ENCODE assay signal across 9 mouse cellular contexts in the genomic region with DNA sequence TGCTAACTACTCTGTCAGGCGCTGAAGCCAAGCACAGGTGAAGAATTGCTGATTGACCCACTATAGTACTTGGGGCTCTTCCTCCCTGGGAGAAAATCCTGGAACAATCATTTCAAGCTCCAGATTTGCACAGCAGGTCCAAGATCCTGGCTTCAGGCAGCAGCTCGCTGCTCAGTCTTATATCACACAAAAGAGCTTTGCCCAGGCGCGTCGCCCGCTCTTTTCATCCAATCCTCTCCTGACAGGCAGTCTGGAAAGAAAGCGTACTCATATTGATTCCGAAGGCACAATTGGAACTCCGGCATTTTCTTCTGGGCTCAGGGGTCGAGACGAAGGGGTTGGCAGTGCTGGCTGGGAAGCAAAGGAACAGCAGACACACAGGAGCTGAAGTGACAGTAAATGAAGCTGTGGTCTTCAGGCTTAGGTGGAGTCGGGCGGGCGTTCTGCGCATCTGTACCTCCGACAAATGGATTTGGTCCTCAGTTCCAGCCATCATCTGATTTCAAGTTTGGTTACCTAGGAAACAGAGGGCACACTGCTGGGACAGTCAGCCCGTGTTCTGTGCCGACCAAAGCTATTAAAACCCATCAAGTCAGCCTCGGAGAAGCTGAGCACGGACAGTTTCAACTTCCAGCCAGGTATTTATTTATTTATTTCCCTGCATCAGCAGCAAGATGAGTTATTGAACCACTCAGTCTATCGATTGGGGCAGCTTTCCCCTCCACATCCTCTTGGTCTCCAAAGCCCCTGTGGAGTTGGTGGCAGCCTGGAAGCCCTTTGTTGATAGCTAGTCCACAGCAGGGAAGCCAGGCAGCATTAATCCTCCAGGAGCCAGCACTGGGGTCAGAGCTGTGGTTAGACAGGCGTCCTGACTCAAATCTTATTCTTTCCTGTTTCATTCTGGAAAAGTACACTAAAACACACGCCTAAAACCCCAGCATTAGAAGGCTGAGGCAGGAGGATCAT.
DNase-seq lines count a peak whose midpoint lies in the region; ATAC-seq lines count a peak whose summit lies in the region.
"Had no signal": no experiment of that assay in that cellular context is flagged by ENCODE, and none has a peak within 500 bp of the region (broad histone marks: within the 10 kb centered on the region; RNA-seq: fewer than 3 reads in every experiment).

No protein-coding gene starts in this region.

- no peak for ATAC-seq in megakaryocyte-erythroid progenitor cell, adult 5-6 weeks (replicated peaks; ENCODE audit: low FRiP score, low TSS enrichment, poor library complexity, severe bottlenecking)

- DNase-seq in cerebellum, postnatal 25 days = peak; percentile 48 to 53
- DNase-seq in frontal cortex, postnatal 36 days (ENCODE audit: low spot score in 2 of 2) = peak; percentile 47 to 57
- peak; percentile 3 to 42 for DNase-seq in left cerebral cortex, adult 9 months (ENCODE audit: low spot score in 2 of 2)
- DNase-seq in right cerebral cortex, postnatal 10 days (ENCODE audit: low spot score in 2 of 2) = peak; percentile 59 to 64
- DNase-seq in adrenal gland, postnatal 10 days = no peak
- DNase-seq in yolk sac, embryonic 10.5 days (ENCODE audit: low spot score) = no peak
- no peak for DNase-seq in lung, postnatal 25 days (ENCODE audit: low spot score)
- DNase-seq: kidney, postnatal 25 days had no signal

Comparison
In these comparisons a context has a peak if more than half of its experiments do, and no peak if none do; other contexts are left out.
1. DNase-seq: peak in cerebellum, postnatal 25 days (2 of 2), frontal cortex, postnatal 36 days (2 of 2), left cerebral cortex, adult 9 months (2 of 2) and right cerebral cortex, postnatal 10 days (2 of 2); none in adrenal gland, postnatal 10 days (single experiment), yolk sac, embryonic 10.5 days (single experiment) and lung, postnatal 25 days (single experiment).